Comparison of ENCODE assay signal across 11 mouse cellular contexts in the genomic region with DNA sequence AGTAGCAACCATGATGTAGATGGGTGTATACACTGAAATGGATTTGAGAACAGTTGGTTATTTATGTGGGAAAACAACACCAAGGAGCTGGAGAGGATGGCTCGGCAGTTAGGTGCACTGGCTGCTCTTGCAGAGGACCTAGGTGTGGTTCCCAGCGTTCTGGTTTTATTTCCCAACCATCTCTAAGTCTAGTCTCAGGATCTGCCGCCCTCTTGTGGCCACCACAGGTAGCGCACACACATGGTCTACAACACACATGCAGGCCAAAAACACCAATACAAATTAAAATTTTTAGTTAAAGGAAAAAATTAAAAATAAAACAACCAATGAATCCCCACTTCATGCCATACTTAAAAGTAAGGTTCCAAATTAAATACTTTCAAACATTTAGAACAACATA. TPM values are rescaled to one million over a fixed set of nuclear protein-coding genes. Genes with fewer than 3 reads are reported as not detected.
DNase-seq lines count a peak whose midpoint lies in the region; ATAC-seq and TF ChIP-seq lines count a peak whose summit lies in the region.
"Had no signal": no experiment of that assay in that cellular context is flagged by ENCODE, and none has a peak within 500 bp of the region (broad histone marks: within the 10 kb centered on the region; RNA-seq: fewer than 3 reads in every experiment).

No protein-coding gene starts in this region.

- TF ChIP-seq POLR2A in cortical plate, adult 2 months (IDR thresholded peaks at IDR 0.05; ENCODE audit: extremely low read depth, insufficient read depth, low read length): no peak

- TF ChIP-seq CTCF in cortical plate, adult 2 months (IDR thresholded peaks at IDR 0.05; ENCODE audit: extremely low read depth, insufficient read depth, low read length): peak; percentile 28

- peak; percentile 53 for DNase-seq in intestine, embryonic 14.5 days (ENCODE audit: low spot score)
- DNase-seq in thymus, postnatal 10 days (ENCODE audit: low spot score in 2 of 2): peak; percentile 14 to 36
- DNase-seq in thymus, postnatal 0 days (ENCODE audit: low spot score): no peak
- no peak for DNase-seq in right cerebral cortex, adult 18-20 months
- DNase-seq in midbrain, embryonic 14.5 days: no peak
- DNase-seq in ovary, adult 18-20 months (ENCODE audit: low spot score): no peak
- DNase-seq: gastrocnemius, postnatal 14 days; kidney, postnatal 10 days had no signal

- H3K4me3 ChIP-seq in intestine, embryonic 14.5 days (ENCODE audit: low read depth, low read length): no peak overlapping the region
- H3K4me3 ChIP-seq in intestine, embryonic 15.5 days (replicated peaks): no peak overlapping the region
- H3K4me3 ChIP-seq in cortical plate, adult 2 months (ENCODE audit: insufficient read depth, low read length): no peak overlapping the region
- H3K4me3 ChIP-seq in midbrain, embryonic 14.5 days (replicated peaks; ENCODE audit: low read depth, low read length): no peak overlapping the region
- H3K4me3 ChIP-seq: limb, embryonic 13.5 days had no signal

- H3K4me1 ChIP-seq in intestine, embryonic 14.5 days (replicated peaks; ENCODE audit: control insufficient read depth, insufficient read depth, low read length): no peaks in the 10 kb centered on the region
- no peaks in the 10 kb centered on the region for H3K4me1 ChIP-seq in intestine, embryonic 15.5 days (replicated peaks)
- H3K4me1 ChIP-seq in cortical plate, adult 2 months (ENCODE audit: control insufficient read depth, insufficient read depth, low read length): no peaks in the 10 kb centered on the region
- H3K4me1 ChIP-seq in midbrain, embryonic 14.5 days (ENCODE audit: control insufficient read depth, insufficient read depth, low read length): no peaks in the 10 kb centered on the region
- H3K4me1 ChIP-seq: limb, embryonic 13.5 days had no signal

- no peak overlapping the region for H3K4me2 ChIP-seq in intestine, embryonic 14.5 days (ENCODE audit: low read length)
- H3K4me2 ChIP-seq in intestine, embryonic 15.5 days (replicated peaks): no peak overlapping the region
- no peak overlapping the region for H3K4me2 ChIP-seq in midbrain, embryonic 14.5 days (ENCODE audit: low read length)
- H3K4me2 ChIP-seq: limb, embryonic 13.5 days had no signal

- no peaks in the 10 kb centered on the region for H3K27me3 ChIP-seq in intestine, embryonic 14.5 days (replicated peaks; ENCODE audit: control insufficient read depth, insufficient read depth, low read length)
- no peaks in the 10 kb centered on the region for H3K27me3 ChIP-seq in intestine, embryonic 15.5 days (replicated peaks)
- no peaks in the 10 kb centered on the region for H3K27me3 ChIP-seq in midbrain, embryonic 14.5 days (ENCODE audit: control insufficient read depth, insufficient read depth, low read length)
- H3K27me3 ChIP-seq: limb, embryonic 13.5 days had no signal

- no peak for ATAC-seq in intestine, embryonic 14.5 days (replicated peaks; ENCODE audit: low FRiP score, low TSS enrichment, low read depth)
- no peak for ATAC-seq in intestine, embryonic 15.5 days
- ATAC-seq in midbrain, embryonic 14.5 days (ENCODE audit: low FRiP score, low TSS enrichment): no peak

- H3K27ac ChIP-seq in intestine, embryonic 14.5 days (ENCODE audit: low read depth): no peak overlapping the region
- no peak overlapping the region for H3K27ac ChIP-seq in intestine, embryonic 15.5 days
- H3K27ac ChIP-seq in cortical plate, adult 2 months (ENCODE audit: insufficient read depth, low read length): no peak overlapping the region
- H3K27ac ChIP-seq in midbrain, embryonic 14.5 days (replicated peaks; ENCODE audit: low read depth, low read length): no peak overlapping the region
- H3K27ac ChIP-seq: limb, embryonic 13.5 days had no signal

- no peak overlapping the region for H3K9ac ChIP-seq in intestine, embryonic 14.5 days (ENCODE audit: low read length)
- no peak overlapping the region for H3K9ac ChIP-seq in intestine, embryonic 15.5 days
- no peak overlapping the region for H3K9ac ChIP-seq in midbrain, embryonic 14.5 days (replicated peaks; ENCODE audit: low read length)
- H3K9ac ChIP-seq: limb, embryonic 13.5 days had no signal

- no peaks in the 10 kb centered on the region for H3K36me3 ChIP-seq in intestine, embryonic 14.5 days (ENCODE audit: control insufficient read depth, insufficient read depth, low read length)
- H3K36me3 ChIP-seq in intestine, embryonic 15.5 days: no peaks in the 10 kb centered on the region
- no peaks in the 10 kb centered on the region for H3K36me3 ChIP-seq in midbrain, embryonic 14.5 days (ENCODE audit: control insufficient read depth, insufficient read depth, low read length)

- peaks cover 5% of the 10 kb centered on the region; the same call in 1 of the 2 replicates for H3K9me3 ChIP-seq in intestine, embryonic 14.5 days (ENCODE audit: control insufficient read depth, low read length)
- H3K9me3 ChIP-seq in intestine, embryonic 15.5 days: no peaks in the 10 kb centered on the region
- no peaks in the 10 kb centered on the region for H3K9me3 ChIP-seq in midbrain, embryonic 14.5 days (ENCODE audit: control insufficient read depth, low read length)

- 85% methylated on average over 4 of the region's 4 CpGs for WGBS in intestine, embryonic 14.5 days
- 90% methylated on average over 4 of the region's 4 CpGs for WGBS in intestine, embryonic 15.5 days
- WGBS in midbrain, embryonic 14.5 days: 91% methylated on average over 4 of the region's 4 CpGs

RNA-seq across cellular contexts. Expression of gene Fam8a1, which starts 27.0 kb away (rescaled TPM):
- 7.8 and 8.0 TPM in 2 replicates for polyA plus RNA-seq in intestine, embryonic 14.5 days (2014; fragmentation: Nextera tagmentation; extraction: Ambion mirVana)
- 9.4 and 9.9 TPM in 2 replicates for polyA plus RNA-seq in intestine, embryonic 15.5 days (2015; fragmentation: Nextera tagmentation; extraction: Ambion mirVana)
- 6.4 and 9.4 TPM in 2 replicates for polyA plus RNA-seq in thymus, postnatal 0 days (2015; fragmentation: Nextera tagmentation; extraction: Ambion mirVana)
- polyA plus RNA-seq in cortical plate, adult 2 months (2012; rRNA removed): 45.6 and 46.1 TPM in 2 replicates
- 19.2 and 27.0 TPM in 2 replicates for polyA plus RNA-seq in midbrain, embryonic 14.5 days (2014; fragmentation: Nextera tagmentation; extraction: Ambion mirVana)

Comparison
In these comparisons a context has a peak if more than half of its experiments do, and no peak if none do; other contexts are left out.
1. DNase-seq: peak in intestine, embryonic 14.5 days (single experiment) and thymus, postnatal 10 days (2 of 2); none in thymus, postnatal 0 days (single experiment), right cerebral cortex, adult 18-20 months (single experiment), midbrain, embryonic 14.5 days (single experiment) and ovary, adult 18-20 months (single experiment).